In the genomic region with DNA sequence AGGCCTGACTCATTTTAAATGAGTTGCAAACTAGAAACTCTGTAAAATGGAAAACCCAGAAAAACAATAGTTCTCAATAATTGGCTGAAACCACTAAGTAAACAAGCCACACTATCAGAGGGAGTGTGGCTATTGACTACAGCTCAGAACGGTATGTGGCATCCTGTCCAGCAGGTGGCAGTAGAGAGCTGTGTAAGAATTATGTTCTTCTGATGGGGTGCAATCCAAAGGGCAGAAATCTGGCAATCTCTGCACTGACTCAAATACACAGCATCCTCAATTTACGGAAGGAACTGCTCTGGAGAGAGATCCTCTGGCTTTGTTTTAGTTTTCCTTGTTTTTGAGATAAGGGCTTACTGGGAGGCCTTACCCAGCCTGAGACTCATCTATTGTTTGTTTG, we compare ENCODE assay signal across 8 mouse cellular contexts. TPM values are rescaled to one million over a fixed set of nuclear protein-coding genes. Genes with fewer than 3 reads are reported as not detected.
DNase-seq lines count a peak whose midpoint lies in the region; ATAC-seq lines count a peak whose summit lies in the region.

No protein-coding gene starts in this region.

- no peak overlapping the region for H3K9ac ChIP-seq in kidney, embryonic 15.5 days
- H3K9ac ChIP-seq in intestine, embryonic 16.5 days (ENCODE audit: low read depth, low read length): no peak overlapping the region

- no peak overlapping the region for H3K4me3 ChIP-seq in kidney, embryonic 15.5 days (replicated peaks)
- H3K4me3 ChIP-seq in intestine, embryonic 16.5 days (ENCODE audit: low read length): no peak overlapping the region

- peaks cover 3% of the 10 kb centered on the region; the same call in 1 of the 2 replicates for H3K4me1 ChIP-seq in kidney, embryonic 15.5 days
- H3K4me1 ChIP-seq in intestine, embryonic 16.5 days (ENCODE audit: control insufficient read depth, insufficient read depth, low read length): no peaks in the 10 kb centered on the region

- no peak overlapping the region for H3K4me2 ChIP-seq in kidney, embryonic 15.5 days
- H3K4me2 ChIP-seq in intestine, embryonic 16.5 days (ENCODE audit: low read depth, low read length): no peak overlapping the region

- intact Hi-C loops in left cerebral cortex, postnatal 36 days (cut with DNase I): loop anchor here (1.0 kb wide), 1 partner anchor 87 kb away; no protein-coding TSS in a partner anchor

- DNase-seq in kidney, adult 11 months: peak; percentile 78
- DNase-seq in cerebellum, postnatal 36 days: peak; percentile 86 to 96
- peak; percentile 89 for DNase-seq in gastrocnemius, postnatal 10 days
- peak; percentile 73 to 82 for DNase-seq in left cerebral cortex, postnatal 36 days (ENCODE audit: low spot score in 2 of 2)
- peak; percentile 53 to 72 for DNase-seq in monocyte, adult 2 months (ENCODE audit: low read depth in 1 of 2, low spot score in 2 of 2)
- peak; percentile 91 for DNase-seq in splenic B cell, adult 2 months (ENCODE audit: low read depth, low spot score)

- no peaks in the 10 kb centered on the region for H3K27me3 ChIP-seq in kidney, embryonic 15.5 days
- no peaks in the 10 kb centered on the region for H3K27me3 ChIP-seq in intestine, embryonic 16.5 days (replicated peaks; ENCODE audit: control insufficient read depth, insufficient read depth, low read length)
- no peaks in the 10 kb centered on the region for H3K27me3 ChIP-seq in splenic B cell, adult 2 months (ENCODE audit: control insufficient read depth, insufficient read depth, low read length, poor library complexity, severe bottlenecking)

- ATAC-seq in kidney, embryonic 15.5 days (replicated peaks; ENCODE audit: low FRiP score): no peak
- ATAC-seq in intestine, embryonic 16.5 days: peak; percentile 75

- H3K27ac ChIP-seq in kidney, embryonic 15.5 days: no peak overlapping the region
- no peak overlapping the region for H3K27ac ChIP-seq in intestine, embryonic 16.5 days (ENCODE audit: low read length)

- WGBS in kidney, embryonic 15.5 days: 5% methylated on average over 2 of the region's 2 CpGs
- 2% methylated on average over 2 of the region's 2 CpGs for WGBS in intestine, embryonic 16.5 days

- H3K9me3 ChIP-seq in kidney, embryonic 15.5 days (replicated peaks): no peaks in the 10 kb centered on the region
- no peaks in the 10 kb centered on the region for H3K9me3 ChIP-seq in intestine, embryonic 16.5 days (ENCODE audit: control insufficient read depth, low read length)

- no peaks in the 10 kb centered on the region for H3K36me3 ChIP-seq in kidney, embryonic 15.5 days
- no peaks in the 10 kb centered on the region for H3K36me3 ChIP-seq in intestine, embryonic 16.5 days (ENCODE audit: control insufficient read depth, insufficient read depth, low read length)
- H3K36me3 ChIP-seq in splenic B cell, adult 2 months (ENCODE audit: control insufficient read depth, insufficient read depth, low read length, poor library complexity, severe bottlenecking): no peaks in the 10 kb centered on the region

RNA-seq across cellular contexts. Expression of gene Fbxo47, which starts 15.9 kb away (rescaled TPM):
- polyA plus RNA-seq in kidney, embryonic 15.5 days (2015; fragmentation: Nextera tagmentation; extraction: Ambion mirVana): 0.48 and 0.73 TPM in 2 replicates
- total RNA-seq in gastrocnemius, postnatal 10 days (2021): under 1 TPM; 0.31 to 0.56 TPM
- polyA plus RNA-seq in intestine, embryonic 16.5 days (2015; fragmentation: Nextera tagmentation; extraction: Ambion mirVana): 0.26 and 0.78 TPM in 2 replicates
- 1 to 10 TPM; 1.9 to 3.7 TPM for total RNA-seq in left cerebral cortex, postnatal 36 days (2021)

RNA-seq across cellular contexts. Expression of gene B230217C12Rik, which starts 59.2 kb away (rescaled TPM):
- polyA plus RNA-seq in kidney, embryonic 15.5 days (2015; fragmentation: Nextera tagmentation; extraction: Ambion mirVana): 7.4 and 7.5 TPM in 2 replicates
- total RNA-seq in gastrocnemius, postnatal 10 days (2021): 1 to 10 TPM in 1 of 2 experiments, under 1 TPM in 1; 0.95 to 1.1 TPM
- 4.1 TPM in 2 replicates for polyA plus RNA-seq in intestine, embryonic 16.5 days (2015; fragmentation: Nextera tagmentation; extraction: Ambion mirVana)
- 10 to 100 TPM; 79.9 to 81.0 TPM for total RNA-seq in left cerebral cortex, postnatal 36 days (2021)

Comparison
In these comparisons a context has a peak if more than half of its experiments do, and no peak if none do; other contexts are left out.
1. RNA of gene B230217C12Rik, which starts 59.2 kb away (total RNA-seq): 79.9 to 81.0 TPM in left cerebral cortex, postnatal 36 days; 0.95 to 1.1 TPM in gastrocnemius, postnatal 10 days; every median in the first group is over 10 times any median in the second.
2. Peak in every context shown above with its lines, with median percentiles within 50 percentile points of each other: DNase-seq.